Mouse (Mus musculus) small intestine, adult 2 months (tissue): ENCODE results near the gene Piezo1.

ENCODE experiments used
- CTCF ChIP-seq: fragments of 200-500 bp; IDR thresholded peaks from 2 replicates; pipeline ENCODE4 v1.5.1; 2012; ENCODE audit warnings: low read depth, mild to moderate bottlenecking, control low read depth, inconsistent platforms, low read length, moderate library complexity, mixed read lengths; ENCODE audit not compliant: insufficient replicate concordance, insufficient read length; ENCODE audit errors: extremely low read depth
- POLR2A ChIP-seq: fragments of 200-500 bp; IDR thresholded peaks from 2 replicates; pipeline ENCODE4 v1.6.1; 2012; ENCODE audit warnings: low read depth, mild to moderate bottlenecking, control low read depth, inconsistent platforms, low read length, moderate library complexity

DNA sequence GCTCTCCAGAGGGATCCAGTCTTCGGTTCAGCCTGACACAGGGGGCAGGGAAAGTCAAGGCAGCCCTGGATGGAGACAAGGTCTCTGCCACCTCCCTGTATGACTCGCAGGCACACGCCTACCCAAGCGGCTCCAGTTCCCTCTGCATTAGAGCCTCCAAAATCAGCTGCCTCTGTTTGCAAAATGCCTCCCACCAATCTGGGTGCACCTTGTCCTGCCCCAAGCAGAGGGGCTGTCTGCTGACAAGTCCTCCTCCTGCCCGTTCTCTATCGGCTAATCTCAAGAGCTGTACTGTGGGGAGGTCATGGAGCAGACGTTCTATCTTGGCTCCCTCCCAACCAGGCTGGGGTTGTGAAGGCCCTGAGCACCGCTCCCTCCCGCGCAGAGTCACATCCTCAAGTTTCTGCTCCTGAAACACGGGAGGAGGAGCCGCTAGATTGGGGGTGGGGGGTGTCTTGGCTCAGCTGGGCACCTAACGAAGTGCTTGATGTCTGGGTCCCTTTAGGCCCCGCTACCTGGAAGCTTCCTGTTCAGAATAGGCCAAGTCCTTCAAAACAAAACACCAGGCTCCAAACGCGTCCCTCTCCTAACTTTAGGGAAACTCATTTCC is 76.1 kb downstream of the Piezo1 start:
- no peak for TF ChIP-seq POLR2A
- TF ChIP-seq CTCF = no peak
